Mouse (Mus musculus) MEL (cell line): Measurements from ENCODE around the gene Psmd8. TPM values are rescaled to one million over a fixed set of nuclear protein-coding genes. Genes with fewer than 3 reads are reported as not detected.

Experiments
- DNase-seq: peaks from one replicate; pipeline ENCODE4 v3.0.0; 2011; ENCODE audit warnings: low read depth, low spot score
- H3K27ac ChIP-seq: 2 replicates; pipeline ENCODE4 v1.5.1; 2012; ENCODE audit warnings: low read depth, mild to moderate bottlenecking, control low read depth, low read length, moderate library complexity; ENCODE audit not compliant: control insufficient read depth
- H3K27me3 ChIP-seq, 2 experiments: fragments of 150-350 bp in 1 of 2; sonication (generic) in 1 of 2; 2 replicates each; pipeline ENCODE4 v1.6.1; 2012; ENCODE audit warnings: low read length in 2 of 2, mild to moderate bottlenecking in 2 of 2, improper control_type of control experiment in 1 of 2, moderate library complexity in 1 of 2; ENCODE audit not compliant: insufficient read depth in 2 of 2, control insufficient read depth in 1 of 2
- H3K36me3 ChIP-seq, 2 experiments: 2 replicates each; pipeline ENCODE4 v1.6.1; 2012 to 2014; ENCODE audit warnings: low read length in 2 of 2, improper control_type of control experiment in 1 of 2, inconsistent platforms in 1 of 2, mild to moderate bottlenecking in 1 of 2; ENCODE audit not compliant: insufficient read depth in 2 of 2, control insufficient read depth in 1 of 2
- H3K4me1 ChIP-seq, 2 experiments: fragments of 150-350 bp in 1 of 2; sonication (generic) in 1 of 2; 2 replicates each; pipeline ENCODE4 v1.6.1; 2012; ENCODE audit warnings: low read length in 2 of 2, improper control_type of control experiment in 1 of 2, mild to moderate bottlenecking in 1 of 2; ENCODE audit not compliant: insufficient read depth in 2 of 2, control insufficient read depth in 1 of 2
- H3K4me3 ChIP-seq, 2 experiments: fragments of 150-350 bp in 1 of 2; sonication (generic) in 1 of 2; 2 replicates each; pipeline ENCODE4 v1.5.1; 2012; ENCODE audit warnings: low read depth in 2 of 2, low read length in 2 of 2, mild to moderate bottlenecking in 2 of 2, moderate library complexity in 2 of 2, control low read depth in 1 of 2, improper control_type of control experiment in 1 of 2; ENCODE audit not compliant: control insufficient read depth in 1 of 2, insufficient read depth in 1 of 2
- H3K79me2 ChIP-seq: 2 replicates; pipeline ENCODE4 v1.6.1; 2012; ENCODE audit warnings: mild to moderate bottlenecking, low read length, moderate library complexity; ENCODE audit not compliant: control insufficient read depth, poor library complexity, insufficient read depth
- H3K9ac ChIP-seq: 2 replicates; pipeline ENCODE4 v1.6.1; 2012; ENCODE audit warnings: low read depth, mild to moderate bottlenecking, control low read depth, low read length, moderate library complexity; ENCODE audit not compliant: control insufficient read depth, poor library complexity, severe bottlenecking
- H3K9me3 ChIP-seq: fragments of 150-350 bp; sonication (generic); replicated peaks from 2 replicates; pipeline ENCODE4 v1.6.1; 2012; ENCODE audit warnings: mild to moderate bottlenecking, low read length, improper control_type of control experiment, moderate library complexity; ENCODE audit not compliant: insufficient read depth
- CHD1 ChIP-seq: IDR thresholded peaks from 2 replicates; pipeline ENCODE4 v1.6.1; 2012; ENCODE audit warnings: low read depth, mild to moderate bottlenecking, inconsistent platforms, low read length, improper control_type of control experiment
- CTCF ChIP-seq, 3 experiments: IDR thresholded peaks in 2 of 3; conservative IDR thresholded peaks in 1 of 3; 2 replicates each; pipeline ENCODE4 v1.5.1; 2011 to 2012; ENCODE audit warnings: low read length in 3 of 3, low read depth in 2 of 3, mild to moderate bottlenecking in 2 of 3, improper control_type of control experiment in 1 of 3, inconsistent platforms in 1 of 3, mixed read lengths in 1 of 3, moderate library complexity in 1 of 3; ENCODE audit not compliant: control insufficient read depth in 1 of 3, insufficient read depth in 1 of 3, poor library complexity in 1 of 3, severe bottlenecking in 1 of 3
- E2F4 ChIP-seq: IDR thresholded peaks from 2 replicates; pipeline ENCODE4 v1.6.1; 2011; ENCODE audit warnings: low read depth, low read length, improper control_type of control experiment, borderline replicate concordance
- EP300 ChIP-seq, 2 experiments: IDR thresholded peaks; 2 replicates each; pipeline ENCODE4 v1.6.1; 2011; ENCODE audit warnings: improper control_type of control experiment in 2 of 2, low read length in 2 of 2, low read depth in 1 of 2, mild to moderate bottlenecking in 1 of 2
- ETS1 ChIP-seq: IDR thresholded peaks from 2 replicates; pipeline ENCODE4 v1.6.1; 2012; ENCODE audit warnings: low read depth, mild to moderate bottlenecking, inconsistent platforms, low read length, improper control_type of control experiment, moderate library complexity
- GABPA ChIP-seq: IDR thresholded peaks from 2 replicates; pipeline ENCODE4 v1.6.1; 2012; ENCODE audit warnings: low read depth, mild to moderate bottlenecking, inconsistent platforms, low read length, improper control_type of control experiment, moderate library complexity
- GATA1 ChIP-seq: IDR thresholded peaks from 2 replicates; pipeline ENCODE4 v1.6.1; 2011; ENCODE audit warnings: low read depth, low read length, improper control_type of control experiment
- HCFC1 ChIP-seq: IDR thresholded peaks from 2 replicates; pipeline ENCODE4 v1.6.1; 2012; ENCODE audit warnings: low read depth, mild to moderate bottlenecking, inconsistent platforms, low read length, improper control_type of control experiment, moderate library complexity
- KAT2A ChIP-seq: conservative IDR thresholded peaks from 2 replicates; pipeline ENCODE4 v1.6.1; 2012; ENCODE audit warnings: low read depth, low read length, improper control_type of control experiment, inconsistent platforms
- MAFK ChIP-seq: IDR thresholded peaks from 2 replicates; pipeline ENCODE4 v1.6.1; 2011; ENCODE audit warnings: low read depth, mild to moderate bottlenecking, low read length, improper control_type of control experiment, borderline replicate concordance
- MEF2A ChIP-seq: IDR thresholded peaks from 2 replicates; pipeline ENCODE4 v1.6.1; 2014; ENCODE audit warnings: low read depth, mild to moderate bottlenecking, inconsistent platforms, low read length, improper control_type of control experiment; ENCODE audit not compliant: poor library complexity, insufficient replicate concordance, severe bottlenecking; ENCODE audit errors: extremely low read depth
- MXI1 ChIP-seq: IDR thresholded peaks from 2 replicates; pipeline ENCODE4 v1.6.1; 2011; ENCODE audit warnings: mild to moderate bottlenecking, low read depth, low read length, improper control_type of control experiment
- MYB ChIP-seq: IDR thresholded peaks from 2 replicates; pipeline ENCODE4 v1.6.1; 2011; ENCODE audit warnings: mild to moderate bottlenecking, low read depth, low read length, improper control_type of control experiment
- MYC ChIP-seq: IDR thresholded peaks from 2 replicates; pipeline ENCODE4 v1.6.1; 2011; ENCODE audit warnings: low read depth, mild to moderate bottlenecking, low read length, improper control_type of control experiment, moderate library complexity
- NRF1 ChIP-seq: IDR thresholded peaks from 2 replicates; pipeline ENCODE4 v1.6.1; 2014; ENCODE audit warnings: low read depth, mild to moderate bottlenecking, inconsistent platforms, low read length, improper control_type of control experiment, moderate library complexity; ENCODE audit not compliant: poor library complexity, insufficient read depth, severe bottlenecking
- POLR2AphosphoS2 ChIP-seq: IDR thresholded peaks from 2 replicates; pipeline ENCODE4 v1.6.1; 2011; ENCODE audit warnings: low read length, improper control_type of control experiment
- POLR2AphosphoS5 ChIP-seq: IDR thresholded peaks from 2 replicates; pipeline ENCODE4 v1.6.1; 2012; ENCODE audit warnings: low read depth, borderline replicate concordance, mild to moderate bottlenecking, inconsistent platforms, low read length, moderate library complexity, mixed read lengths
- RAD21 ChIP-seq: IDR thresholded peaks from 2 replicates; pipeline ENCODE4 v1.6.1; 2011; ENCODE audit warnings: mild to moderate bottlenecking, low read depth, low read length, improper control_type of control experiment
- RCOR1 ChIP-seq: IDR thresholded peaks from 2 replicates; pipeline ENCODE4 v1.6.1; 2012; ENCODE audit warnings: low read depth, mild to moderate bottlenecking, inconsistent platforms, low read length, improper control_type of control experiment
- SIN3A ChIP-seq: IDR thresholded peaks from 2 replicates; pipeline ENCODE4 v1.6.1; 2012; ENCODE audit warnings: low read length, improper control_type of control experiment, inconsistent platforms
- TBP ChIP-seq: IDR thresholded peaks from 2 replicates; pipeline ENCODE4 v1.8.0; 2011; ENCODE audit warnings: low read depth, low read length, improper control_type of control experiment
- TCF12 ChIP-seq: IDR thresholded peaks from 2 replicates; pipeline ENCODE4 v1.6.1; 2014; ENCODE audit warnings: low read depth, mild to moderate bottlenecking, inconsistent platforms, low read length, improper control_type of control experiment, moderate library complexity
- ZKSCAN1 ChIP-seq: IDR thresholded peaks from 2 replicates; pipeline ENCODE4 v1.6.1; 2012; ENCODE audit warnings: low read depth, mild to moderate bottlenecking, inconsistent platforms, low read length, improper control_type of control experiment, moderate library complexity
- ZMIZ1 ChIP-seq: IDR thresholded peaks from 2 replicates; pipeline ENCODE4 v1.6.1; 2012; ENCODE audit warnings: low read depth, mild to moderate bottlenecking, inconsistent platforms, low read length, improper control_type of control experiment, moderate library complexity
- polyA plus RNA-seq, 2 experiments: library from polyadenylated mRNA; stranded (reverse) in 1 of 2; unstranded in 1 of 2; fragments of >175 nt in 1 of 2; fragments of >200 nt in 1 of 2; gene quantifications; 2 replicates each; pipeline versions ENCODE4 v1.2.1 to v1.2.4; 2012; ENCODE audit warnings: low replicate concordance in 2 of 2, low read depth in 1 of 2; ENCODE audit not compliant: insufficient read length in 2 of 2, insufficient read depth in 1 of 2, missing spikeins in 1 of 2
- total RNA-seq: library from RNA; depleted of rRNA; stranded (reverse); fragments of 300-350 nt; gene quantifications from 2 replicates; pipeline ENCODE4 v1.2.3, GENCODE M21; 2012

Gene Psmd8
- total and polyA plus RNA-seq, 3 experiments: 159 to 196 TPM; not detected in 1

DNA sequence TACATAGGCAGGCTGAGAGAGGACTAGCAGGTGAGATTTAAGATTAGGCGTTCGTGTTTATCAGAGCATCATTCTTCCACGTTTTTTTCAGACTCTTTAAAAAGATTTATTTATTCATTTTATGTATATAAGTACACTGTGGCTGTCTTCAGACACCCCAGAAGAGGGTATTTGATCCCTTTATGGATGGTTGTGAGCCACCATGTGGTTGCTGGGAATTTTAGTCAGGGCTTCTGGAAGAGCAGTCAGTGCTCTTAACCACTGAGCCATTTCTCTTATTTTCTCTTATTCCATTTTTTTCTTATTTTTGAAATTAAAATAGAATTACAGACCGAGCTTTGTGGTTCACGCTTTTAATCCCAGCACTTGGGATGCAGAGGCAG, 344 bp upstream of the Psmd8 start:
- peak overlapping the region; percentile 53 for H3K9ac ChIP-seq
- H3K9me3 ChIP-seq: no peaks in the 10 kb centered on the region
- peaks cover 0 to 15% of the 10 kb centered on the region in 2 experiments; a peak in 3 of 4 replicates for H3K4me1 ChIP-seq
- TF ChIP-seq MXI1 (peak; percentile 24; the same call in 1 of the 2 replicates), HCFC1 (no peak), MYC (peak; percentile 11; the same call in 1 of the 2 replicates), CTCF (IDR thresholded peaks at IDR 0.05 in 2 of 3, conservative IDR thresholded peaks at IDR 0.05 in 1 of 3; ENCODE audit: control insufficient read depth in 1 of 3, insufficient read depth in 1 of 3, low read depth in 2 of 3, low read length in 3 of 3, poor library complexity in 1 of 3, severe bottlenecking in 1 of 3) (no peak; a peak in 1 of 6 replicates), CHD1 (no peak), GATA1 (0 out of 2 replicates have a peak, but pooled peaks have one; percentile 13), MEF2A (no peak)
- no peaks in the 10 kb centered on the region for H3K27me3 ChIP-seq
- peak overlapping the region; percentile 63 to 95 for H3K4me3 ChIP-seq
- no peak for DNase-seq
- peaks cover 23% of the 10 kb centered on the region for H3K79me2 ChIP-seq
- peaks cover 0 to 6% of the 10 kb centered on the region in 2 experiments for H3K36me3 ChIP-seq
- peak overlapping the region; percentile 14; the same call in 1 of the 2 replicates for H3K27ac ChIP-seq

DNA sequence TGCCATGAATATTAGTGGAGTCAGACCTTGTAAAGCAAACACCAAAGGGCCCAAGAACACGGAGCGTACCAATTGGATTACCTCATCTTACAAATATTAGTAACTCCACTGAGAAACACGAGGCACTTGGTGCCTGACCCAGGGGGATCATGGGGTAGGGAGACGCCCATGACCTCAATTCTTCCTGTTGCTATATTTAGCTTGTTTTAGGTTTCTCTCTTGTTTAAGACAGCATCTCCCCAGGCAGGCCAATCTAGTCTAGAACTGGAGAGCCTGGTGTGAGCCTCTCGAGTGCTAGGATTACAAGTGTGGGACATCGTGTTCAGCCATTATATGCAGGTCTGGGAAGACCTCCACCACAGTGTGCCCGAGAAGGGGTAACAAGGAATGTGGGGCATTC, 1.2 kb downstream of the Psmd8 start:
- H3K4me3 ChIP-seq: peak overlapping the region; percentile 90 to 97
- H3K9me3 ChIP-seq: no peaks in the 10 kb centered on the region
- peak; percentile 61 for DNase-seq
- peak overlapping the region; percentile 2; the same call in 1 of the 2 replicates for H3K27ac ChIP-seq
- H3K4me1 ChIP-seq: peaks cover 0 to 15% of the 10 kb centered on the region in 2 experiments; a peak in 3 of 4 replicates
- H3K36me3 ChIP-seq: peaks cover 0 to 6% of the 10 kb centered on the region in 2 experiments
- H3K9ac ChIP-seq: peak overlapping the region; percentile 82
- TF ChIP-seq MEF2A (peak; percentile 82; the same call in 1 of the 2 replicates), ETS1 (peak; percentile 25; the same call in 1 of the 2 replicates), MYC (0 out of 2 replicates have a peak, but pooled peaks have one; percentile 43), POLR2AphosphoS2 (no peak), MXI1 (peak; percentile 43; the same call in 1 of the 2 replicates)
- H3K79me2 ChIP-seq: peaks cover 23% of the 10 kb centered on the region
- H3K27me3 ChIP-seq: no peaks in the 10 kb centered on the region

DNA sequence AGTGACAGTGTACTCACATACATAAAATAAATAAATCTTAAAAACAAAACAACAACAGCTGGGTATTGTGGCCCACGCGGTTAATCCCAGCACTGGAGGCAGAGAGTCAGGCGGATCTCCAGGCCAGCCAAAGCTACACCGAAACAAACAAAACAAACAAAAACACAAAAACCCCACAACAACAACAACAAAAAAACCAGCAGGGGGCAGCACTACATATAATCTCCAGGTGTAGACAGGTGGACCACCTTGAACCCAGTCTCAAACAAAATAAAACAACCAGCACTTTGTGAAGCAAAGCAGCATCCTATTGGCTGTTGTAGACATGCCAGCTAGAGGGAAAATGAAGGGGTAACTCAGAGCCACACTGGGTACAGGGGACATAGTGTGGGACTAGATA, 2.4 kb downstream of the Psmd8 start:
- Histone ChIP-seq H3K27me3 (no peaks in the 10 kb centered on the region), H3K9me3 (no peaks in the 10 kb centered on the region), H3K36me3 (peaks cover 0 to 6% of the 10 kb centered on the region in 2 experiments), H3K9ac (no peak overlapping the region), H3K79me2 (peaks cover 23% of the 10 kb centered on the region), H3K4me3 (no peak overlapping the region), H3K27ac (no peak overlapping the region), H3K4me1 (peaks cover 0 to 15% of the 10 kb centered on the region in 2 experiments; a peak in 3 of 4 replicates)
- no peak for DNase-seq
- TF ChIP-seq E2F4 (no peak), ZMIZ1 (no peak), GABPA (no peak), MAFK (no peak), CTCF (IDR thresholded peaks at IDR 0.05 in 2 of 3, conservative IDR thresholded peaks at IDR 0.05 in 1 of 3; ENCODE audit: control insufficient read depth in 1 of 3, insufficient read depth in 1 of 3, low read depth in 2 of 3, low read length in 3 of 3, poor library complexity in 1 of 3, severe bottlenecking in 1 of 3) (peak in 2 of 3 experiments; percentile 27 to 41; a peak in 3 of 6 replicates), RAD21 (no peak), ETS1 (no peak), EP300 (IDR thresholded peaks at IDR 0.05; ENCODE audit: low read depth in 1 of 2, low read length in 2 of 2) (no peak), ZKSCAN1 (no peak), TCF12 (no peak), SIN3A (no peak), TBP (0 out of 2 replicates have a peak, but pooled peaks have one; percentile 29), MYB (no peak), KAT2A (no peak), MXI1 (no peak), RCOR1 (no peak), NRF1 (no peak), POLR2AphosphoS5 (no peak)
